Mouse (Mus musculus) embryonic facial prominence, embryonic 14.5 days (tissue): ENCODE data around the gene Ctnna3. TPM values are rescaled to one million over a fixed set of nuclear protein-coding genes. Genes with fewer than 3 reads are reported as not detected.

Source experiments
- ATAC-seq: fragments of 200-750 bp; cut with Nextera tagmentation; 2 replicates; pipeline ENCODE4 v1.8.0; 2017; ENCODE audit warnings: low read depth, moderate number of reproducible peaks, moderate TSS enrichment
- DNase-seq: peaks from one replicate; pipeline ENCODE4 v3.0.0-alpha.2; 2015; ENCODE audit warnings: low spot score
- H3K27ac ChIP-seq: fragments of 300-500 bp; sonication (generic); replicated peaks from 2 replicates; pipeline ENCODE4 v1.5.1; 2014; ENCODE audit warnings: low read depth, mild to moderate bottlenecking, low read length, moderate library complexity
- H3K27me3 ChIP-seq: fragments of 300-500 bp; sonication (generic); replicated peaks from 2 replicates; pipeline ENCODE4 v1.6.1; 2014; ENCODE audit warnings: low read length; ENCODE audit not compliant: control insufficient read depth, insufficient read depth
- H3K36me3 ChIP-seq: fragments of 300-500 bp; sonication (generic); 2 replicates; pipeline ENCODE4 v1.6.1; 2014; ENCODE audit warnings: low read length, mixed read lengths; ENCODE audit not compliant: control insufficient read depth, insufficient read depth
- H3K4me1 ChIP-seq: fragments of 300-500 bp; sonication (generic); 2 replicates; pipeline ENCODE4 v1.6.1; 2014; ENCODE audit warnings: antibody characterized with exemption, low read length; ENCODE audit not compliant: control insufficient read depth, insufficient read depth
- H3K4me2 ChIP-seq: fragments of 300-500 bp; sonication (generic); 2 replicates; pipeline ENCODE4 v1.6.1; 2014; ENCODE audit warnings: low read depth, mild to moderate bottlenecking, low read length, moderate library complexity, mixed read lengths
- H3K4me3 ChIP-seq: fragments of 300-500 bp; sonication (generic); 2 replicates; pipeline ENCODE4 v1.5.1; 2014; ENCODE audit warnings: low read depth, mild to moderate bottlenecking, low read length
- H3K9ac ChIP-seq: fragments of 300-500 bp; sonication (generic); 2 replicates; pipeline ENCODE4 v1.6.1; 2014; ENCODE audit warnings: low read depth, mild to moderate bottlenecking, low read length, moderate library complexity, mixed read lengths
- H3K9me3 ChIP-seq: fragments of 300-500 bp; sonication (generic); 2 replicates; pipeline ENCODE4 v1.6.1; 2016; ENCODE audit warnings: low read length; ENCODE audit not compliant: control insufficient read depth
- WGBS: fragments of 180-500 bp; shearing (Covaris S2); extraction: QIAGEN DNeasy Blood & Tissue Kit; methylation state at CpG from one replicate; pipeline ENCODE4 v1.1.7; 2014; 5-methylcytosine and 5-hydroxymethylcytosine counted together
- polyA plus RNA-seq: library from polyadenylated mRNA; unstranded; fragments of >200 nt; fragmentation: Nextera tagmentation; extraction: Ambion mirVana; gene quantifications from 2 replicates; pipeline ENCODE4 v1.2.1, GENCODE M21; 2014

The Ctnna3 gene
- polyA plus RNA-seq, 1 experiment from 2014 or later: 1.6 TPM

GRCm38 (mm10) chr10:63978969-63979368 is 549.1 kb downstream of the Ctnna3 start:
- Histone ChIP-seq H3K9me3 (no peaks in the 10 kb centered on the region), H3K36me3 (no peaks in the 10 kb centered on the region), H3K9ac (no peak overlapping the region), H3K4me1 (0 out of 2 replicates have a peak, but pooled peaks cover 8% of the 10 kb centered on the region), H3K4me3 (no peak overlapping the region), H3K27ac (no peak overlapping the region), H3K27me3 (no peaks in the 10 kb centered on the region), H3K4me2 (no peak overlapping the region)
- 74% methylated on average over 5 of the region's 5 CpGs for WGBS
- no peak for ATAC-seq
- no peak for DNase-seq

- WGBS: 91% methylated on average over 2 of the region's 2 CpGs
- H3K4me1 ChIP-seq: 0 out of 2 replicates have a peak, but pooled peaks cover 8% of the 10 kb centered on the region
- ATAC-seq (no peak), DNase-seq (no peak)
- no peaks in the 10 kb centered on the region for H3K9me3 ChIP-seq
- H3K36me3 ChIP-seq: no peaks in the 10 kb centered on the region
- no peak overlapping the region for H3K4me2 ChIP-seq
- no peak overlapping the region for H3K27ac ChIP-seq
- no peaks in the 10 kb centered on the region for H3K27me3 ChIP-seq
- no peak overlapping the region for H3K4me3 ChIP-seq
- H3K9ac ChIP-seq: no peak overlapping the region
Measured at GRCm38 (mm10) chr10:63979410-63979809, 549.5 kb downstream of the Ctnna3 start.

- WGBS: 52% methylated on average over 4 of the region's 4 CpGs
- no peak overlapping the region for H3K27ac ChIP-seq
- H3K36me3 ChIP-seq: no peaks in the 10 kb centered on the region
- H3K4me3 ChIP-seq: no peak overlapping the region
- H3K4me1 ChIP-seq: no peaks in the 10 kb centered on the region
- ATAC-seq (no peak), DNase-seq (peak; percentile 33)
- H3K4me2 ChIP-seq: no peak overlapping the region
- H3K9ac ChIP-seq: no peak overlapping the region
- H3K27me3 ChIP-seq: no peaks in the 10 kb centered on the region
- no peaks in the 10 kb centered on the region for H3K9me3 ChIP-seq
Measured at GRCm38 (mm10) chr10:63985576-63985975, 555.7 kb downstream of the Ctnna3 start.

GRCm38 (mm10) chr10:63994251-63994650 is 564.4 kb downstream of the Ctnna3 start:
- H3K4me2 ChIP-seq: no peak overlapping the region
- ATAC-seq: no peak
- H3K4me1 ChIP-seq: no peaks in the 10 kb centered on the region
- no peaks in the 10 kb centered on the region for H3K9me3 ChIP-seq
- no peaks in the 10 kb centered on the region for H3K27me3 ChIP-seq
- no peak overlapping the region for H3K4me3 ChIP-seq
- no peak overlapping the region for H3K27ac ChIP-seq
- no peak for DNase-seq
- WGBS: 79% methylated on average over 5 of the region's 5 CpGs
- no peaks in the 10 kb centered on the region for H3K36me3 ChIP-seq
- H3K9ac ChIP-seq: no peak overlapping the region

GRCm38 (mm10) chr10:64001531-64001930 is 571.6 kb downstream of the Ctnna3 start:
- Histone ChIP-seq H3K9me3 (no peaks in the 10 kb centered on the region), H3K27ac (no peak overlapping the region), H3K4me3 (no peak overlapping the region), H3K4me1 (no peaks in the 10 kb centered on the region), H3K4me2 (no peak overlapping the region), H3K27me3 (no peaks in the 10 kb centered on the region), H3K36me3 (no peaks in the 10 kb centered on the region), H3K9ac (no peak overlapping the region)
- no peak for ATAC-seq
- WGBS: 67% methylated on average over 6 of the region's 6 CpGs
- DNase-seq: peak; percentile 48

- Histone ChIP-seq H3K4me3 (no peak overlapping the region), H3K4me1 (no peaks in the 10 kb centered on the region), H3K27ac (no peak overlapping the region), H3K4me2 (no peak overlapping the region), H3K36me3 (no peaks in the 10 kb centered on the region), H3K27me3 (no peaks in the 10 kb centered on the region), H3K9me3 (no peaks in the 10 kb centered on the region), H3K9ac (no peak overlapping the region)
- 83% methylated on average over 9 of the region's 9 CpGs for WGBS
- ATAC-seq: no peak
- no peak for DNase-seq
Measured at GRCm38 (mm10) chr10:64001996-64002395, 572.1 kb downstream of the Ctnna3 start.

GRCm38 (mm10) chr10:64020347-64020746 is 590.4 kb downstream of the Ctnna3 start:
- no peaks in the 10 kb centered on the region for H3K36me3 ChIP-seq
- DNase-seq (no peak), ATAC-seq (no peak)
- H3K4me1 ChIP-seq: no peaks in the 10 kb centered on the region
- H3K27me3 ChIP-seq: no peaks in the 10 kb centered on the region
- no peak overlapping the region for H3K9ac ChIP-seq
- H3K4me3 ChIP-seq: no peak overlapping the region
- no peak overlapping the region for H3K4me2 ChIP-seq
- WGBS: 74% methylated on average over 1 of the region's 1 CpGs
- no peaks in the 10 kb centered on the region for H3K9me3 ChIP-seq
- no peak overlapping the region for H3K27ac ChIP-seq

GRCm38 (mm10) chr10:64023340-64023739 is 593.4 kb downstream of the Ctnna3 start:
- H3K27me3 ChIP-seq: no peaks in the 10 kb centered on the region
- H3K9me3 ChIP-seq: no peaks in the 10 kb centered on the region
- 62% methylated on average over 6 of the region's 6 CpGs for WGBS
- H3K36me3 ChIP-seq: no peaks in the 10 kb centered on the region
- H3K4me2 ChIP-seq: no peak overlapping the region
- H3K27ac ChIP-seq: no peak overlapping the region
- ATAC-seq (no peak), DNase-seq (peak; percentile 22)
- no peak overlapping the region for H3K4me3 ChIP-seq
- no peak overlapping the region for H3K9ac ChIP-seq
- H3K4me1 ChIP-seq: no peaks in the 10 kb centered on the region

GRCm38 (mm10) chr10:64030901-64031300 is 601.0 kb downstream of the Ctnna3 start:
- Histone ChIP-seq H3K4me3 (no peak overlapping the region), H3K36me3 (no peaks in the 10 kb centered on the region), H3K9me3 (no peaks in the 10 kb centered on the region), H3K9ac (no peak overlapping the region), H3K27ac (no peak overlapping the region), H3K4me2 (no peak overlapping the region), H3K4me1 (no peaks in the 10 kb centered on the region), H3K27me3 (no peaks in the 10 kb centered on the region)
- DNase-seq: no peak
- no peak for ATAC-seq
